In genomic region chr17:31693330-31694022, GRCm38 (mm10) we compare ENCODE assay signal across 8 mouse cellular contexts. TPM values are rescaled to one million over a fixed set of nuclear protein-coding genes. Genes with fewer than 3 reads are reported as not detected.
DNase-seq lines count a peak whose midpoint lies in the region; ATAC-seq and TF ChIP-seq lines count a peak whose summit lies in the region.

No protein-coding gene starts in this region.

- H3K9me3 ChIP-seq in megakaryocyte, embryonic 14.5 days = peaks cover 5% of the 10 kb centered on the region; the same call in 1 of the 2 replicates

- TF ChIP-seq CTCF in Patski (IDR thresholded peaks at IDR 0.05) = peak; percentile 84

- peaks cover 16% of the 10 kb centered on the region for H3K4me1 ChIP-seq in megakaryocyte, embryonic 14.5 days

- POLR2A ChIA-PET in Patski (lab: Charles Lee) = no interaction called here

- H3K4me3 ChIP-seq in megakaryocyte, embryonic 14.5 days (replicated peaks) = peak overlapping the region; percentile 81

- no peaks in the 10 kb centered on the region for H3K36me3 ChIP-seq in megakaryocyte, embryonic 14.5 days (replicated peaks; ENCODE audit: low read length)

- CTCF ChIA-PET in Patski (lab: Charles Lee) = interaction anchor here (0.7 to 1.5 kb wide), 6 partner anchors 13 to 330 kb away, joined by 3 to 6 read pairs (median 4); no protein-coding TSS in a partner anchor

- no peaks in the 10 kb centered on the region for H3K27me3 ChIP-seq in Patski
- peaks cover 65% of the 10 kb centered on the region for H3K27me3 ChIP-seq in megakaryocyte, embryonic 14.5 days (replicated peaks)

- in situ Hi-C loops in Patski (cut with MboI; ENCODE audit: low pct_unique_long_range_greater_than_20kb) = loop anchor here (5.0 to 25.0 kb wide), 3 partner anchors 89 to 794 kb away; no protein-coding TSS in a partner anchor

- no peak for DNase-seq in Patski (ENCODE audit: low read depth, low spot score)
- DNase-seq in cerebellum, postnatal 25 days = peak; percentile 46 to 67
- peak; percentile 69 for DNase-seq in gastrocnemius, adult 8-10 months (ENCODE audit: low spot score in 2 of 2)
- peak; percentile 92 for DNase-seq in induced T-regulatory cell, adult 2 months (ENCODE audit: low read depth)
- DNase-seq in left cerebral cortex, adult 8-10 months (ENCODE audit: low spot score in 2 of 2) = peak; percentile 59 to 73
- DNase-seq in right cerebral cortex, adult 2 months (ENCODE audit: low spot score in 2 of 2) = peak; percentile 83 to 84
- peak; percentile 84 for DNase-seq in urinary bladder, postnatal 14 days (ENCODE audit: low spot score)

- peak; percentile 45 for ATAC-seq in Patski

RNA-seq across cellular contexts. Expression of gene Cryaa, which starts 15.9 kb away (rescaled TPM):
- polyA plus RNA-seq in Patski (2021) = not detected
- total RNA-seq in gastrocnemius, adult 8-10 months (2022) = not detected
- total RNA-seq in left cerebral cortex, adult 8-10 months (2022) = under 1 TPM in 1 of 4 experiments, not detected in 3; 0.27 TPM
- not detected in 2 replicates for polyA plus RNA-seq in megakaryocyte, embryonic 14.5 days (2012; ENCODE audit: insufficient read depth, low replicate concordance)

RNA-seq across cellular contexts. Expression of gene U2af1, which starts 34.8 kb away (rescaled TPM):
- polyA plus RNA-seq in Patski (2021) = 167 TPM
- total RNA-seq in gastrocnemius, adult 8-10 months (2022) = 10 to 100 TPM; 52.9 to 72.0 (median 65.9) TPM
- total RNA-seq in left cerebral cortex, adult 8-10 months (2022) = 100 to 1,000 TPM; 119 to 127 (median 122) TPM
- 6.7 and 101 TPM in 2 replicates for polyA plus RNA-seq in megakaryocyte, embryonic 14.5 days (2012; ENCODE audit: insufficient read depth, low replicate concordance)

RNA-seq across cellular contexts. Expression of gene Cbs, which starts 56.4 kb away (rescaled TPM):
- 17.4 TPM for polyA plus RNA-seq in Patski (2021)
- 1 to 10 TPM in 1 of 4 experiments, under 1 TPM in 3; 0.31 to 1.4 (median 0.76) TPM for total RNA-seq in gastrocnemius, adult 8-10 months (2022)
- 10 to 100 TPM; 27.0 to 45.7 (median 34.5) TPM for total RNA-seq in left cerebral cortex, adult 8-10 months (2022)
- not detected in 2 replicates for polyA plus RNA-seq in megakaryocyte, embryonic 14.5 days (2012; ENCODE audit: insufficient read depth, low replicate concordance)

Comparison
In these comparisons a context has a peak if more than half of its experiments do, and no peak if none do; other contexts are left out.
1. RNA of gene Cbs, which starts 56.4 kb away (total RNA-seq): 27.0 to 45.7 TPM in left cerebral cortex, adult 8-10 months; 0.31 to 1.4 TPM in gastrocnemius, adult 8-10 months; every median in the first group is over 10 times any median in the second.